Mouse (Mus musculus) limb, embryonic 13.5 days (tissue): ENCODE measurements around the gene Strc. TPM values are rescaled to one million over a fixed set of nuclear protein-coding genes. Genes with fewer than 3 reads are reported as not detected.
A peak's percentile ranks its signal among the peaks of the same experiment; 100 is the strongest.
"Not testable (repeated sequence)": the region's sequence is repeated elsewhere in the genome, so short reads cannot be mapped to it uniquely, and the experiment has no call there.

ENCODE experiments used
- ATAC-seq: fragments of 200-750 bp; cut with Nextera tagmentation; 2 replicates; pipeline ENCODE4 v1.8.0; 2017; ENCODE audit warnings: low read depth, moderate number of reproducible peaks, moderate TSS enrichment; ENCODE audit not compliant: low FRiP score
- H3K27ac ChIP-seq: fragments of 300-500 bp; sonication (generic); 2 replicates; pipeline ENCODE4 v1.5.1; 2015; ENCODE audit warnings: inconsistent platforms, mild to moderate bottlenecking, moderate library complexity
- H3K27me3 ChIP-seq: fragments of 300-500 bp; sonication (generic); 2 replicates; pipeline ENCODE4 v1.6.1; 2015; ENCODE audit warnings: mild to moderate bottlenecking, inconsistent platforms
- H3K36me3 ChIP-seq: fragments of 300-500 bp; sonication (generic); 2 replicates; pipeline ENCODE4 v1.6.1; 2015; ENCODE audit warnings: inconsistent platforms, mild to moderate bottlenecking, moderate library complexity
- H3K4me1 ChIP-seq: fragments of 300-500 bp; sonication (generic); 2 replicates; pipeline ENCODE4 v1.6.1; 2015; ENCODE audit warnings: inconsistent platforms
- H3K4me2 ChIP-seq: fragments of 300-500 bp; sonication (generic); replicated peaks from 2 replicates; pipeline ENCODE4 v1.6.1; 2015; ENCODE audit warnings: inconsistent platforms, mild to moderate bottlenecking, moderate library complexity
- H3K4me3 ChIP-seq: fragments of 300-500 bp; sonication (generic); 2 replicates; pipeline ENCODE4 v1.5.1; 2015; ENCODE audit warnings: moderate library complexity, mild to moderate bottlenecking, inconsistent platforms
- H3K9ac ChIP-seq: fragments of 300-500 bp; sonication (generic); 2 replicates; pipeline ENCODE4 v1.6.1; 2015; ENCODE audit warnings: mild to moderate bottlenecking, inconsistent platforms
- H3K9me3 ChIP-seq: fragments of 300-500 bp; sonication (generic); 2 replicates; pipeline ENCODE4 v1.6.1; 2016; ENCODE audit warnings: inconsistent platforms
- WGBS: fragments of 180-500 bp; shearing (Covaris S2); methylation state at CpG from one replicate; pipeline ENCODE4 v1.1.7; 2015; 5-methylcytosine and 5-hydroxymethylcytosine counted together
- polyA plus RNA-seq: library from polyadenylated mRNA; unstranded; fragments of >200 nt; fragmentation: Nextera tagmentation; extraction: Ambion mirVana; gene quantifications from 2 replicates; pipeline ENCODE4 v1.2.1, GENCODE M21; 2015

The Strc gene
- polyA plus RNA-seq = not detected in 2 replicates

DNA sequence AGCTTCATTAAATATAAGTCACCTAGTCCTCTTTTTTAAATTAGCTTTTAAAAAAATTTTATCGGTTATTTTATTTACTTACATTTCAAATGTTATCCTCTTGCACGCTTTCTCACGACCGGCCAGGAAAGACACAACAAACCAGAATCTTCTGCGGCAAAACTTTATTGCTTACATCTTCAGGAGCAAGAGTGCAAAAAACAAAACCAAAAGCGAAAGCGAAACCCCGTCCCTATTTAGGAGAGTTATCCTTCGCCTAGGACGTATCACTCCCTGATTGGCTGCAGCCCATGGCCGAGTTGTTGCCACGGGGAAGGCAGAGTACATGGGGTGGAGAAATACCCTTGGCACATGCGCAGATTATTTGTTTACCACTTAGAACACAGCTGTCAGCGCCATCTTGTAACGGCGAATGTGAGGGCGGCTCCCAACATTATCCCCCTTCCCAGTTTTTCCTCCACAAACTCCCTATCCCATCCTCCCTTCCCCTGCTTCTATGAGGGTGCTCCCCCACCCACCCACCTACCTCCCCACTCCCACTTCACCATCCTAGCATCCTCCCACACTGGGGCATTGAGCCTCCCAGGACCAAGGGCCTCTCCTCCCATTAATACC lies at the start of gene Strc:
Gene Strc, minus strand, starts transcription at position 208 of the 615 bp plus-strand sequence.
- ATAC-seq, H3K27me3 ChIP-seq, H3K4me2 ChIP-seq, H3K9me3 ChIP-seq, H3K4me3 ChIP-seq, H3K27ac ChIP-seq, H3K36me3 ChIP-seq, H3K9ac ChIP-seq, H3K4me1 ChIP-seq: not testable (repeated sequence)
- 98% methylated on average over 17 of the region's 17 CpGs for WGBS

DNA sequence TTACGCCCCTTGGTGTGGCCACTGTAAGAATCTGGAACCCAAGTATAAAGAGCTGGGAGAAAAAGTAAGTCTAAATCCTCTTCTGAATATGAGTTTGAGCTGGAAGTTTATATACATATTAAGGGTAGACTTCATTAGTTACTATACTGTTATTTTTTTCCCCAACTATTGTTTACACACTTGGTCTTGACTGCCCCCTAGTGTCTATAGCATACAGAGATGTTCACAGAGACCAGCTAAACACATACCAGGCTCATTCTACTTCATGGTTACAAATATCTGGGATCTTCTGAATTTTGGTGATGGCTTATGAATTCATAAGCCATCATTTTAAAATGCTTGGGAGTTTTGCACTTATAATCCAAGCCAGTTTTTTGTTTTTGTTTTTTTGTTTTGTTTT lies 47.9 kb upstream of the Strc start:
- Histone ChIP-seq H3K9ac (no peak overlapping the region), H3K9me3 (no peaks in the 10 kb centered on the region), H3K4me3 (no peak overlapping the region), H3K27ac (no peak overlapping the region), H3K27me3 (no peaks in the 10 kb centered on the region), H3K4me2 (no peak overlapping the region), H3K36me3 (peaks cover 96% of the 10 kb centered on the region), H3K4me1 (no peaks in the 10 kb centered on the region)
- no peak for ATAC-seq
- 97% methylated on average over 1 of the region's 1 CpGs for WGBS

DNA sequence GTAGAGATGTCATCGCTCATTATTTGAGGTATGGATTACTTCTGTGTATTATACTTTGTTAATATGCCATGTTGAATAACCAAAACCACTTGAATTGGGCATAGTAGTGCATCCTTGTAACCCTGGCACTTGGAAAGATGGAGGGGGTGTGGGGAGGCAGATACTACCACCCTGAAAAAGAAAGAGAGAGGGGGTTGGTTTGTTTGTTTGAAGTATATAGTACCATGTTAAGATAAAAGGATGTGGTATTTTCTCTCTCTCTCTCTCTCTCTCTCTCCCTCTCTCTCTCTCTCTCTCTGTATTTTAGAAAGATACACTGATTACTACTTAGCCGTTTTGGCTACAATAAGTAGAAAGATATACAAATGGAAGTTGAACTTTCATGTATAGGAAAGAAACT lies 38.9 kb upstream of the Strc start:
- H3K4me2 ChIP-seq = no peak overlapping the region
- peaks cover 93% of the 10 kb centered on the region for H3K36me3 ChIP-seq
- no peaks in the 10 kb centered on the region for H3K27me3 ChIP-seq
- 95% methylated on average over 2 of the region's 2 CpGs for WGBS
- H3K4me3 ChIP-seq = no peak overlapping the region
- no peaks in the 10 kb centered on the region for H3K9me3 ChIP-seq
- no peak overlapping the region for H3K27ac ChIP-seq
- no peak overlapping the region for H3K9ac ChIP-seq
- ATAC-seq = no peak
- H3K4me1 ChIP-seq = no peaks in the 10 kb centered on the region

DNA sequence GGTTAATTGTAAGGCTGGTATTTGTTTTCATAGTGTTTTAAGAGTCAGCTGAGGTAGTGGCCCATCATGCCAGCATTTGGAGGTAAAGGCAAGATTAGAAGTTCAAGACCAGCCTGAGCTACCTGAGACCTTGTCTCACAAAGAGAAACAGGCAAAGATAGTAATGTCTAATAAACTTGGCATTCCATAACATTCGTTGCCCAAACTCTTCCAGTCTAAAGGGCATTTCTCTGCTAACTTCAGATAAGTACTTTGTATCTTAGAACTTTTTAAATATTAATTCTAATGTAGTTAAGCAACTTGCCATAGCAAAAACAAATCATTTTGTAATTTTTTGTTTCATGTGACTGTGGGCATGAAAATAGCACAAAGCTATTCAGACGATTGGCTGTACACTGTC lies 36.2 kb upstream of the Strc start:
- Histone ChIP-seq H3K27ac (no peak overlapping the region), H3K4me2 (no peak overlapping the region), H3K27me3 (no peaks in the 10 kb centered on the region), H3K9ac (no peak overlapping the region), H3K4me3 (no peak overlapping the region), H3K36me3 (peaks cover 86% of the 10 kb centered on the region), H3K4me1 (no peaks in the 10 kb centered on the region), H3K9me3 (no peaks in the 10 kb centered on the region)
- no peak for ATAC-seq
- 92% methylated on average over 2 of the region's 2 CpGs for WGBS

DNA sequence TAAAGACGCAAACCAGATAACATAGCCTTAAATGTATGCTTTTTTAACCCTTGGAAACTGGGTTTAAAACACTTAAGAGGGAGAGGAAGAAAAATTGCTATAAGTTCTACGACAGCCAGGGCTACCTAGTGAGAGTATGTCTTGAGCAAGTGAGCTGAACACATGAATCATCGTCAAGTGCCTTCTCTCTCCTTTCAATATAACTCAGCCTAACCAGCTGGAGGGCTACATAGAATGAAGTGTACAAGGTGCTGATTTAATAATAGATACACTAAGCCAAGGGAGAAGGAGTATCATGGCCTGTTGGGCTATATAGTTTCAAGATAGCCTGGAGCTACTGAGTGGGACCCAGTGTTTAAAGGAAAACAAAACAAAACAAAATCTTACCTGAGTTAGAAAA lies 31.5 kb upstream of the Strc start:
- Histone ChIP-seq H3K27me3 (no peaks in the 10 kb centered on the region), H3K4me3 (no peak overlapping the region), H3K9ac (no peak overlapping the region), H3K9me3 (no peaks in the 10 kb centered on the region), H3K4me2 (no peak overlapping the region), H3K4me1 (peaks cover 25% of the 10 kb centered on the region), H3K27ac (no peak overlapping the region), H3K36me3 (peaks cover 67% of the 10 kb centered on the region)
- WGBS = 87% methylated on average over 3 of the region's 3 CpGs
- no peak for ATAC-seq

DNA sequence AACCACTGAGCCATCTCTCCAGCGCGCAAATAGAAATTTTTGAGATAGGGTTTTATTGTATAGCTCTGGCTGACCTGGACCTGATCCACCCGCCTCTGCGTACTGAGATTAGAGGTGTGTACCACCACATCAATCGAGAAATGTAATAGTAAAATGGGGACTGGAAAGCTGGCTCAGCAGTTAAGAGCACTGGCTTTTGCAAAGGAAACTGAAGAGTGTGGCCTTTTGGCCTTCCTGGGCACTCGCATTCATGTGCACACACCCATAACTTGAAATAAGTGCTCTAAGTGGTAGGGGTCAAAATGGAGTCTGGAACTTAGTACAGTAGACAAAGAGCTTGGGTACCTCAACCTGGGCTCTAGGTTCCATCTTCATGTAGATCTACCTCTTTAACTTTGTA lies 29.4 kb upstream of the Strc start:
- no peaks in the 10 kb centered on the region for H3K27me3 ChIP-seq
- H3K4me2 ChIP-seq = peak overlapping the region; percentile 70
- no peak overlapping the region for H3K9ac ChIP-seq
- H3K9me3 ChIP-seq = no peaks in the 10 kb centered on the region
- 93% methylated on average over 6 of the region's 6 CpGs for WGBS
- ATAC-seq = no peak
- peak overlapping the region; percentile 98 for H3K4me3 ChIP-seq
- H3K4me1 ChIP-seq = peaks cover 30% of the 10 kb centered on the region
- peaks cover 47% of the 10 kb centered on the region for H3K36me3 ChIP-seq
- H3K27ac ChIP-seq = no peak overlapping the region

DNA sequence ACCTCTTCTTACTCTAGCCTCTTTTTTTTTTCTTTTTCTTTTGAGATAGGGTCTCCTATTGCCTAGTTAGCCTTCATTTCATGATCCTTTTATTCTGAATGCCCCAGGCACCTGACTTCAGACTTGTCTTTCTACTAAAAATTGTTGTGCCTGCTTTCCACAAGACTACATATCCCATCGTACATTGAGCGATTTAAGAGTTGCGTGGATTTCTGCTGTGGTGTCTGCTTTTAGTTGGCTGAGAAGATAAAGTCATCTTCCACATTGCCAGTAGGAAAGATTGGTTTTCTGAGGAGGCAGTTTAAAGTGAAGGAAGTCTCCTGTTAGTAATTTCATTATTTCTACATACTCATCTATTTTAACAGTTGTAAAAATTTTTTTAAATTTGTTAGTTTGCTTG lies 28.6 kb upstream of the Strc start:
- WGBS = 80% methylated on average over 3 of the region's 3 CpGs
- Histone ChIP-seq H3K4me2 (peak overlapping the region; percentile 70), H3K27me3 (no peaks in the 10 kb centered on the region), H3K36me3 (peaks cover 43% of the 10 kb centered on the region), H3K9me3 (no peaks in the 10 kb centered on the region), H3K9ac (0 out of 2 replicates have a peak overlapping the region, but pooled peaks have one; percentile 99), H3K4me3 (peak overlapping the region; percentile 98), H3K4me1 (peaks cover 30% of the 10 kb centered on the region), H3K27ac (no peak overlapping the region)
- ATAC-seq = no peak

DNA sequence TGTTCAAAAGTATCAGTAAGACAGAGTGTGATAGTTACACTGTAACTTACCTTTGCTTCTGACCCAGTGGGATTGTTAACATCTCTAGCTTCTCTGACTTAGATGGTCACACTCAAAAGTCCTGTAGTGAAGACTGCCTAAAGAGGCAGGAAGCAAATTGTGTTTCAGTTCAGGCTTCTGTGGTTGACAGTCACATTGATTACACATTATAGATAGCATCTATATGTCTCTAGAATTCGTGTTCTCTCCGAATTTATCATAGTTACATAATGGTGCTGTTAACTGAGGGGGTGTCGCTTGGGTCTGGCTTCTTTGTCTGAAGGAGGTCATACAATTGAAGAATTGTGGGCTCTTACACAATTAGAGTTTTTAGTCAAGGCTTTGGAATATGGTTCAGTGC lies 28.1 kb upstream of the Strc start:
- H3K27ac ChIP-seq = no peak overlapping the region
- peak overlapping the region; percentile 98 for H3K4me3 ChIP-seq
- peaks cover 30% of the 10 kb centered on the region for H3K4me1 ChIP-seq
- H3K9me3 ChIP-seq = no peaks in the 10 kb centered on the region
- no peak for ATAC-seq
- H3K9ac ChIP-seq = peak overlapping the region; percentile 99
- H3K36me3 ChIP-seq = peaks cover 39% of the 10 kb centered on the region
- 70% methylated on average over 3 of the region's 3 CpGs for WGBS
- peak overlapping the region; percentile 70 for H3K4me2 ChIP-seq
- H3K27me3 ChIP-seq = no peaks in the 10 kb centered on the region

DNA sequence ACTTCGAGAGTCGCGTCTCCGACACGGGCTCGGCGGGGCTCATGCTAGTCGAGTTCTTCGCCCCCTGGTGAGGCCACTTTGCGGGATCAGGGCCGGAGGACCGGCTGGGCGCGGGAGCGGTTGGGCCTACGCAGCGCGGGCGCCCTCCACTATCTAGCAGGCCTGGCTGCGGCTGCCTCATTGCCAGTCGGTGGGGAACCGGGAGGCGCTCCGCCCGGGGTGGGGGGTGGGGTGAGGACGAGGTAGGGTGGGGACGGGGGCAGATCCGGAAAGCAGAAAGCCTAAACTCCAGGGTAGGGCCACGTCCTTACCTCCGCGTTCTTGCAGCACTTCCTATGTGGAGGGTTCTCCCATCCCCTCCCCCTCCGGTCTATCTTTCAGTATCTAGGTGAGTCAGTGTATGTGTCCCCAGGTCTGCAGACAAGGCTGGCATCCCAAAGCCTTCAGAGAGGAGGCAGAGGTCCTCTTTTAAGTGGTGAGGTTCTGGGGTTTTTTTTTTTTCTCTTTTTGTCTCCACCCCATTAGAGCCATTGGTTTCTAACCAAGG lies 27.2 kb upstream of the Strc start:
- Histone ChIP-seq H3K4me2 (peak overlapping the region; percentile 70), H3K27me3 (no peaks in the 10 kb centered on the region), H3K36me3 (peaks cover 34% of the 10 kb centered on the region), H3K4me1 (peaks cover 30% of the 10 kb centered on the region), H3K4me3 (peak overlapping the region; percentile 98), H3K9ac (peak overlapping the region; percentile 99), H3K9me3 (no peaks in the 10 kb centered on the region), H3K27ac (peak overlapping the region; percentile 98)
- under 1% methylated on average over 32 of the region's 32 CpGs for WGBS
- peak; percentile 38 for ATAC-seq

DNA sequence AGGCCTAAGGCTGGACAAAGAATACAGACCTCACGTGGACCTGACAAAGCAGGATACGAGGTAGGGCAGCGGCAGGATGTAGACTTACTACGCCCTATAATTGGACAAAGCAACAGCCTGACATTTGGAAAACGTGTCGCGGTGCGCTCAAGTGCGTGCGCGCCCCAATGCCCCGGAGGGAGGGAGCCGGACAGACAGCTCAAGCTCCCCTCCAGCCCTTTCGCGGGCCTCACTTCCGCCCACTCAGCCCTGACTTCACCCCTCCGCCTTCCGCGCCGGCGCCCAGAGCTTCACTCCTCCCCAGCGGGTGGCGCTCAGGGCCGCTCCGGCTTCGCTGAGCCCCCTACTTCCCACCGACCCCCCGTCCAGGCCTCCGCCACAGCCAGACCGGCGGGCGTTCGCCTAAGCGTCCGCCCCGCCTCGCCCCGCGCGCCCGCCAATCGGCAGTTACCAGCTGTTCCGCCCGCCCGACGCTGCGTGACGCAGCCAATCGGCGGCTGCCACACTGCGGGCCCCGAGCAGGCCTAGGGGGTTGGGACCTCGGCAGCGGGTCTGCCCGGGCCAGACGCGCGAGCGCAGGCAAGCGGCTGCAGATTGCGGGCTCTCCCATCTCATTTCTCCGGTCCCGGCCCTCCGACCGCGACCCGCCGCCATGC lies 26.5 kb upstream of the Strc start, which contains the start of the genes Pdia3 and Catsper2:
Gene Pdia3, plus strand, starts transcription at position 389 of the 656 bp plus-strand sequence.
Gene Catsper2, minus strand, starts transcription at position 406 of the 656 bp plus-strand sequence.
- ATAC-seq = peak; percentile 99
- Histone ChIP-seq H3K4me1 (peaks cover 30% of the 10 kb centered on the region), H3K4me2 (peak within 1 kb of the TSS; percentile 70), H3K9ac (peak within 1 kb of the TSS; percentile 99), H3K36me3 (peaks cover 27% of the 10 kb centered on the region), H3K4me3 (peak within 1 kb of the TSS; percentile 98), H3K9me3 (no peaks in the 10 kb centered on the region), H3K27me3 (no peaks in the 10 kb centered on the region), H3K27ac (peak within 1 kb of the TSS; percentile 98)
- WGBS = under 1% methylated on average over 68 of the region's 68 CpGs

DNA sequence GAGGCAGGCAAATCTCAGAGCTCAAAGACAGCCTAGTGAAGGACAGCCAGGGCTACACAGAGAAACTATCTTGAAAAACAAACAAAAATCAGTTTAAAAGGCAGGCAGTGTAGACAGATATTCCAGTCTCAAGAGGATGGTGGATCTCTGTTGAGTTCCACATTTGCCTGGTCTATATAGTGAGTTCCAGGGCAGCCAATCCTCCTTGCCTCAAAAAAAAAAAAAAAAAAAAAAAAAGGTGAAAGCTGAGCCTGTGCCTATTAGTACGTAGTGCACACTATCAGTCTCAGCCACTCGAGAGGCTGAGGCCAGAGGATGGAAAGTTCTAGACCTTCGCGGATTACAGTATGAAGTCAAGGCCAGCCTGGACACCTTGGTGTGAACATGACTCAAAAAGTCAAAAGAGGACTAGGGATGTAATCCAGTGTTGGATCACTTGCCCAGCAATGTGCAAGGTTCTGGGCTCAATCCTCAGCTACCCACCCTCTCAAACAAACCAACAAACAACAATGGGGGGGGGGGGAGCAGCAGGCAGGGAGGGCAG lies 25.9 kb upstream of the Strc start:
- Histone ChIP-seq H3K9ac (peak overlapping the region; percentile 74), H3K27me3 (no peaks in the 10 kb centered on the region), H3K9me3 (0 out of 2 replicates have a peak, but pooled peaks cover 4% of the 10 kb centered on the region), H3K4me3 (peak overlapping the region; percentile 98), H3K4me1 (peaks cover 30% of the 10 kb centered on the region), H3K36me3 (peaks cover 21% of the 10 kb centered on the region), H3K27ac (peak overlapping the region; percentile 98), H3K4me2 (peak overlapping the region; percentile 70)
- WGBS = 15% methylated on average over 4 of the region's 4 CpGs
- no peak for ATAC-seq

DNA sequence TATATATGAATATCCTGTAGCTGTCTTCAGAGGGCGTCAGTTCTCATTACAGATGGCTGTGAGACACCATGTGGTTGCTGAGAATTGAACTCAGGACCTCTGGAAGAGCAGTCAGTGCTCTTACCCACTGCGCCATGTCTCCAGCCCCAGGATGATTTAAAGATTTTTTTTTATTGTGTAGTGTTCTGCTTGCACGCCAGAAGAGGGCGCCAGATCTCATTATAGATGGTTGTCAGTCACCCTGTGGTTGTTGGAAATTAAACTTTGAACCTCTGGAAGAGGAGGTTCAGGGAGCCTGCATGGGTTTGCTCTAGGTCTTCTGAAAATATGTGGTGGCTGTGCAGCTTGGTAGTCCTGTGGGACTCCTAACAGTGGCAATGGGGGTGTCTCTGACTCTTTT lies 21.2 kb upstream of the Strc start:
- Histone ChIP-seq H3K4me2 (no peak overlapping the region), H3K27me3 (no peaks in the 10 kb centered on the region), H3K4me3 (no peak overlapping the region), H3K4me1 (0 out of 2 replicates have a peak, but pooled peaks cover 5% of the 10 kb centered on the region), H3K9ac (no peak overlapping the region), H3K36me3 (no peaks in the 10 kb centered on the region), H3K9me3 (0 out of 2 replicates have a peak, but pooled peaks cover 4% of the 10 kb centered on the region), H3K27ac (no peak overlapping the region)
- ATAC-seq = no peak
- WGBS = 35% methylated on average over 4 of the region's 4 CpGs
